Mouse (Mus musculus): ENCODE data around the gene Sqor. TPM values are rescaled to one million over a fixed set of nuclear protein-coding genes. Genes with fewer than 3 reads are reported as not detected.

The Sqor gene
- 5.7 TPM for total RNA-seq (2023)

GRCm38 (mm10) chr2:122765071-122765793 lies at the start of gene Sqor:
Gene Sqor (plus strand): TSS chr2:122765237.

GRCm38 (mm10) chr2:122737894-122738830 lies 26.9 kb upstream of the Sqor start, which contains the start of gene Bloc1s6:
Gene Bloc1s6 (plus strand): TSS chr2:122738503.

Other genes starting within 250 kb of the Sqor start
- gene Gatm, start 153.9 kb upstream of the Sqor start, total RNA-seq (2023) = 0.62 TPM
- gene AA467197, start 128.3 kb upstream of the Sqor start, total RNA-seq (2023) = 2.3 TPM
- gene Slc30a4, start 62.6 kb upstream of the Sqor start, total RNA-seq (2023) = 5.6 TPM
- 27.3 TPM for gene Bloc1s6, start 26.7 kb upstream of the Sqor start, total RNA-seq (2023)